Mouse (Mus musculus) ES-E14 (cell line): ENCODE measurements around the gene Olfr1496. TPM values are rescaled to one million over a fixed set of nuclear protein-coding genes. Genes with fewer than 3 reads are reported as not detected.

Experiments used
- DNase-seq: peaks from one replicate; pipeline ENCODE4 v3.0.0-alpha.2; 2013; ENCODE audit warnings: low read depth, low spot score
- H3K27ac ChIP-seq: 2 replicates; pipeline ENCODE4 v1.5.1; 2012; ENCODE audit warnings: low read depth, mild to moderate bottlenecking, low read length, moderate library complexity, mixed read lengths; ENCODE audit not compliant: poor library complexity, insufficient read depth, severe bottlenecking
- H3K36me3 ChIP-seq: 2 replicates; pipeline ENCODE4 v1.6.1; 2012; ENCODE audit warnings: mild to moderate bottlenecking, low read length, moderate library complexity, mixed read lengths; ENCODE audit not compliant: control insufficient read depth, poor library complexity, insufficient read depth, severe bottlenecking
- H3K4me1 ChIP-seq, 2 experiments: fragments of 150-350 bp in 1 of 2; sonication (generic) in 1 of 2; 2 replicates each; pipeline ENCODE4 v1.6.1; 2012; ENCODE audit warnings: low read length in 2 of 2, mild to moderate bottlenecking in 1 of 2, mixed read lengths in 1 of 2; ENCODE audit not compliant: control insufficient read depth in 2 of 2, insufficient read depth in 2 of 2, poor library complexity in 1 of 2
- H3K4me3 ChIP-seq, 2 experiments: fragments of 150-350 bp in 1 of 2; sonication (generic) in 1 of 2; 2 replicates each; pipeline ENCODE4 v1.5.1; 2012; ENCODE audit warnings: low read length in 2 of 2, low read depth in 1 of 2, mild to moderate bottlenecking in 1 of 2, mixed read lengths in 1 of 2; ENCODE audit not compliant: insufficient read depth in 1 of 2, poor library complexity in 1 of 2, severe bottlenecking in 1 of 2
- H3K9ac ChIP-seq: 2 replicates; pipeline ENCODE4 v1.6.1; 2012; ENCODE audit warnings: low read depth, mild to moderate bottlenecking, low read length, mixed read lengths; ENCODE audit not compliant: poor library complexity, insufficient read depth, severe bottlenecking
- H3K9me3 ChIP-seq: fragments of 150-350 bp; sonication (generic); 2 replicates; pipeline ENCODE4 v1.6.1; 2012; ENCODE audit warnings: low read depth, mild to moderate bottlenecking, low read length; ENCODE audit not compliant: control insufficient read depth, insufficient read depth
- CHD2 ChIP-seq: IDR thresholded peaks from 2 replicates; pipeline ENCODE4 v1.6.1; 2014; ENCODE audit warnings: mild to moderate bottlenecking, low read depth, low read length, inconsistent platforms
- HCFC1 ChIP-seq: IDR thresholded peaks from 2 replicates; pipeline ENCODE4 v1.6.1; 2012; ENCODE audit warnings: low read length, inconsistent platforms, borderline replicate concordance; ENCODE audit not compliant: insufficient read depth
- MAFK ChIP-seq: IDR thresholded peaks from 2 replicates; pipeline ENCODE4 v1.6.1; 2014; ENCODE audit warnings: mild to moderate bottlenecking, low read depth, low read length, inconsistent platforms; ENCODE audit not compliant: insufficient read depth
- ZC3H11A ChIP-seq: IDR thresholded peaks from 2 replicates; pipeline ENCODE4 v1.6.1; 2012; ENCODE audit warnings: low read depth, mild to moderate bottlenecking, inconsistent platforms, low read length, borderline replicate concordance
- ZNF384 ChIP-seq: IDR thresholded peaks from 2 replicates; pipeline ENCODE4 v1.6.1; 2012; ENCODE audit warnings: low read depth, low read length, inconsistent platforms
- in situ Hi-C, 2 experiments: fragments of 600-800 bp; cut with MboI; formaldehyde crosslinking; loops; one replicate each; pipeline ENCODE4 v1.15.1; 2025; ENCODE audit warnings: low sequenced_read_pairs in 2 of 2, inconsistent platforms in 1 of 2; ENCODE audit not compliant: unreplicated experiment in 2 of 2
- total RNA-seq: library from RNA; depleted of rRNA; stranded (reverse); fragments of 300-350 nt; gene quantifications from 2 replicates; pipeline ENCODE4 v1.2.3, GENCODE M21; 2012; rRNA removed

Gene Olfr1496
- not detected in 2 replicates for total RNA-seq

GRCm38 (mm10) chr19:13777578-13777977, at the start of gene Olfr1496:
TSS of gene Olfr1496 (plus strand) at chr19:13777878.
- Histone ChIP-seq H3K4me1 (no peaks in the 10 kb centered on the region), H3K27ac (no peak within 1 kb of the TSS), H3K9ac (no peak within 1 kb of the TSS), H3K9me3 (no peaks in the 10 kb centered on the region), H3K36me3 (no peaks in the 10 kb centered on the region), H3K4me3 (no peak within 1 kb of the TSS)
- DNase-seq = no peak
- no peak for TF ChIP-seq CHD2
- no peak for TF ChIP-seq HCFC1
- no peak for TF ChIP-seq ZC3H11A
- no peak for TF ChIP-seq MAFK
- no peak for TF ChIP-seq ZNF384
- in situ Hi-C loops = no loop called here

- in situ Hi-C loops = no loop called here
These were observed 38.2 kb upstream of the Olfr1496 start, which contains the start of gene Olfr1494 for GRCm38 (mm10) chr19:13739428-13739827. TSS of gene Olfr1494 (plus strand) at chr19:13739728.

DNA sequence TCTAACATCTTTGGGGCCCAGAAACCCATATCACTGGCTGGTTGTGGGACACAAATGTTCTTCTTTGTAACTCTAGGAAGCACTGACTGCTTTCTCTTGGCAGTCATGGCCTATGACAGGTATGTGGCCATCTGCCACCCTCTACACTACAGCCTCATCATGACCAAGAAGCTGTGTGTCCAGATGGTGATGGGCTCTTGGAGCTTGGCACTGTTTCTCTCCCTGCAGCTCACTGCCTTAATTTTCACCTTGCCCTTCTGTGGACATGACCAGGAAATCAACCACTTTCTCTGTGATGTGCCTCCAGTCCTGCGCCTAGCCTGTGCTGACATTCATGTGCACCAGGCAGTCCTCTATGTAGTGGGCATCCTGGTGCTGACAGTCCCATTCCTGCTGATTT, 28.3 kb upstream of the Olfr1496 start:
- no peak for DNase-seq
- Histone ChIP-seq H3K4me3 (no peak overlapping the region), H3K9ac (no peak overlapping the region), H3K36me3 (no peaks in the 10 kb centered on the region), H3K4me1 (no peaks in the 10 kb centered on the region), H3K9me3 (no peaks in the 10 kb centered on the region), H3K27ac (no peak overlapping the region)
- TF ChIP-seq CHD2 = no peak
- TF ChIP-seq ZC3H11A = no peak
- TF ChIP-seq ZNF384 = no peak
- no peak for TF ChIP-seq MAFK
- no peak for TF ChIP-seq HCFC1
- in situ Hi-C loops = no loop called here

More at GRCm38 (mm10) chr19:13739428-13739827, 38.2 kb upstream of the Olfr1496 start, which contains the start of gene Olfr1494:
- H3K9me3 ChIP-seq = no peaks in the 10 kb centered on the region
- H3K4me1 ChIP-seq = no peaks in the 10 kb centered on the region
- H3K4me3 ChIP-seq = no peak within 1 kb of the TSS
- no peaks in the 10 kb centered on the region for H3K36me3 ChIP-seq
- no peak within 1 kb of the TSS for H3K9ac ChIP-seq
- no peak within 1 kb of the TSS for H3K27ac ChIP-seq
- DNase-seq = no peak
- TF ChIP-seq MAFK (no peak), ZC3H11A (no peak), CHD2 (no peak), ZNF384 (no peak), HCFC1 (no peak)

GRCm38 (mm10) chr19:13764306-13764705, 13.4 kb upstream of the Olfr1496 start, which contains the start of gene Olfr1495:
TSS of gene Olfr1495 (plus strand) at chr19:13764606.
- no peaks in the 10 kb centered on the region for H3K9me3 ChIP-seq
- no peak within 1 kb of the TSS for H3K27ac ChIP-seq
- no peak within 1 kb of the TSS for H3K4me3 ChIP-seq
- in situ Hi-C loops = no loop called here
- no peak within 1 kb of the TSS for H3K9ac ChIP-seq
- TF ChIP-seq ZNF384 = no peak
- no peaks in the 10 kb centered on the region for H3K4me1 ChIP-seq
- no peak for DNase-seq
- H3K36me3 ChIP-seq = no peaks in the 10 kb centered on the region
